Mouse (Mus musculus) small intestine, adult 2 months (tissue): ENCODE measurements around the gene Sar1a.

Source experiments
- CTCF ChIP-seq: fragments of 200-500 bp; IDR thresholded peaks from 2 replicates; pipeline ENCODE4 v1.5.1; 2012; ENCODE audit warnings: low read depth, mild to moderate bottlenecking, control low read depth, inconsistent platforms, low read length, moderate library complexity, mixed read lengths; ENCODE audit not compliant: insufficient replicate concordance, insufficient read length; ENCODE audit errors: extremely low read depth
- POLR2A ChIP-seq: fragments of 200-500 bp; IDR thresholded peaks from 2 replicates; pipeline ENCODE4 v1.6.1; 2012; ENCODE audit warnings: low read depth, mild to moderate bottlenecking, control low read depth, inconsistent platforms, low read length, moderate library complexity

GRCm38 (mm10) chr10:61713601-61714000 is 33.5 kb downstream of the Sar1a start:
- TF ChIP-seq CTCF = no peak
- TF ChIP-seq POLR2A = no peak
